Mouse (Mus musculus) lung, postnatal 0 days (tissue): ENCODE data around the gene Bfsp2. TPM values are rescaled to one million over a fixed set of nuclear protein-coding genes. Genes with fewer than 3 reads are reported as not detected.

ENCODE experiments used
- ATAC-seq: fragments of 200-750 bp; cut with Nextera tagmentation; 2 replicates; pipeline ENCODE4 v1.8.0; 2017; ENCODE audit warnings: moderate library complexity
- DNase-seq: peaks from one replicate; pipeline ENCODE4 v3.0.0-alpha.2; 2016; ENCODE audit warnings: low spot score
- H3K27ac ChIP-seq: fragments of 300-500 bp; sonication (generic); 2 replicates; pipeline ENCODE4 v1.5.1; 2014; ENCODE audit warnings: antibody characterized with exemption, mild to moderate bottlenecking, low read length, mixed read lengths
- H3K27me3 ChIP-seq: fragments of 300-500 bp; sonication (generic); replicated peaks from 2 replicates; pipeline ENCODE4 v1.6.1; 2014; ENCODE audit warnings: low read length, mixed read lengths; ENCODE audit not compliant: insufficient read depth
- H3K36me3 ChIP-seq: fragments of 300-500 bp; sonication (generic); 2 replicates; pipeline ENCODE4 v1.6.1; 2014; ENCODE audit warnings: low read length, mixed read lengths; ENCODE audit not compliant: insufficient read depth
- H3K4me1 ChIP-seq: fragments of 300-500 bp; sonication (generic); 2 replicates; pipeline ENCODE4 v1.6.1; 2014; ENCODE audit warnings: antibody characterized with exemption, low read depth, low read length, mixed read lengths; ENCODE audit not compliant: insufficient read depth
- H3K4me2 ChIP-seq: fragments of 300-500 bp; sonication (generic); replicated peaks from 2 replicates; pipeline ENCODE4 v1.6.1; 2014; ENCODE audit warnings: low read depth, mild to moderate bottlenecking, low read length, moderate library complexity, mixed read lengths
- H3K4me3 ChIP-seq: fragments of 300-500 bp; sonication (generic); 2 replicates; pipeline ENCODE4 v1.5.1; 2014; ENCODE audit warnings: low read depth, low read length
- H3K9ac ChIP-seq: fragments of 300-500 bp; sonication (generic); replicated peaks from 2 replicates; pipeline ENCODE4 v1.6.1; 2014; ENCODE audit warnings: low read depth, mild to moderate bottlenecking
- H3K9me3 ChIP-seq: fragments of 300-500 bp; sonication (generic); 2 replicates; pipeline ENCODE4 v1.6.1; 2016; ENCODE audit warnings: low read length, mixed read lengths
- CTCF ChIP-seq: IDR thresholded peaks from 2 replicates; pipeline ENCODE4 v1.5.1; 2016; ENCODE audit warnings: antibody characterized with exemption, mild to moderate bottlenecking
- EP300 ChIP-seq: IDR thresholded peaks from 2 replicates; pipeline ENCODE4 v1.6.1; 2016; ENCODE audit warnings: antibody characterized with exemption, mild to moderate bottlenecking, control low read depth
- WGBS: fragments of 180-500 bp; shearing (Covaris S2); extraction: QIAGEN DNeasy Blood & Tissue Kit; methylation state at CpG from one replicate; pipeline ENCODE4 v1.1.7; 2014; 5-methylcytosine and 5-hydroxymethylcytosine counted together
- polyA plus RNA-seq: library from polyadenylated mRNA; unstranded; fragments of >200 nt; fragmentation: Nextera tagmentation; extraction: Ambion mirVana; gene quantifications from 2 replicates; pipeline ENCODE4 v1.2.1, GENCODE M21; 2015

The Bfsp2 gene
- polyA plus RNA-seq, 1 experiment from 2014 or later = 0.30 TPM

DNA sequence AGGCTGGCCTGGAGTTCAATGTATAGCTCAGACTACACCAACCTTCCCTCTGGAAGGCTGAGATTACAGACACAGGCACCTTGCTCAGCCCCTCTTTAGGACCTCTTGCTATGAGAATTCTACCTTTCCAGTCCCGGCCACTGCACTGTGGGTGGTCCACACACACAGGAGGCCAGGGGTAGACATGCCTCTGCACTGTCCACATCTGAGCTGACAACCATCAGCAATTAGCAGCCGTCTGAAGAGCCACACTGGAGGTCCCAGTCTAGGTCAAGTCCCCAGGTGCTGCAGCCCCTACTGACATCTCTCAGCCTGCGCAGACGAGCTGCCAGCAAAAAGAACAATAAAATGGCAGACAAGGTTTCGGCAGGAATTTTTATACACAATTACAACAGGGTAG, 93.6 kb downstream of the Bfsp2 start:
- no peaks in the 10 kb centered on the region for H3K9me3 ChIP-seq
- H3K36me3 ChIP-seq = no peaks in the 10 kb centered on the region
- DNase-seq = no peak
- H3K9ac ChIP-seq = no peak overlapping the region
- H3K4me2 ChIP-seq = no peak overlapping the region
- TF ChIP-seq EP300 = no peak
- TF ChIP-seq CTCF = no peak
- H3K27ac ChIP-seq = no peak overlapping the region
- 44% methylated on average over 5 of the region's 5 CpGs for WGBS
- no peak for ATAC-seq
- no peak overlapping the region for H3K4me3 ChIP-seq
- no peaks in the 10 kb centered on the region for H3K27me3 ChIP-seq
- no peaks in the 10 kb centered on the region for H3K4me1 ChIP-seq

DNA sequence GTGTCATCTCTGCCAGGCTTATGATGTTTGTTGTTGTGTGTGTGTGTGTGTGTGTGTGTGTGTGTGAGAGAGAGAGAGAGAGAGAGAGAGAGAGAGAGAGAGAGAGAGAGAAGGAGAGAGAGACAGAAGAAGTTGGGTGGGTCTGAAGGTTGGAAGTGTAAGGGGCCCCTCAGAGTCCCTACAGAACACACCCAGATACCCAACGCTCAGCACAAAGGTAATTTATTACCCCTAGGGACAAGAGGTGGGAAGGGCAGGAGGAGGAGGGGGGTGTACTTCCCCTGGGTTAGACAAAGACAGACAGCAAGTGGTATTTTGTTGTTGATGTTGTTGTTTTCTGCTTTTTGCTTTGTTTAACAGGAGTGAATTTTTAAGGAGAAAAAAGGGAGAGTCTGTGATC, 94.6 kb downstream of the Bfsp2 start:
- 7% methylated on average over 1 of the region's 1 CpGs for WGBS
- DNase-seq (no peak), ATAC-seq (no peak)
- no peaks in the 10 kb centered on the region for H3K36me3 ChIP-seq
- no peak overlapping the region for H3K4me2 ChIP-seq
- H3K9me3 ChIP-seq = no peaks in the 10 kb centered on the region
- no peaks in the 10 kb centered on the region for H3K4me1 ChIP-seq
- no peak for TF ChIP-seq CTCF
- TF ChIP-seq EP300 = no peak
- H3K4me3 ChIP-seq = no peak overlapping the region
- no peak overlapping the region for H3K9ac ChIP-seq
- no peaks in the 10 kb centered on the region for H3K27me3 ChIP-seq
- H3K27ac ChIP-seq = no peak overlapping the region

DNA sequence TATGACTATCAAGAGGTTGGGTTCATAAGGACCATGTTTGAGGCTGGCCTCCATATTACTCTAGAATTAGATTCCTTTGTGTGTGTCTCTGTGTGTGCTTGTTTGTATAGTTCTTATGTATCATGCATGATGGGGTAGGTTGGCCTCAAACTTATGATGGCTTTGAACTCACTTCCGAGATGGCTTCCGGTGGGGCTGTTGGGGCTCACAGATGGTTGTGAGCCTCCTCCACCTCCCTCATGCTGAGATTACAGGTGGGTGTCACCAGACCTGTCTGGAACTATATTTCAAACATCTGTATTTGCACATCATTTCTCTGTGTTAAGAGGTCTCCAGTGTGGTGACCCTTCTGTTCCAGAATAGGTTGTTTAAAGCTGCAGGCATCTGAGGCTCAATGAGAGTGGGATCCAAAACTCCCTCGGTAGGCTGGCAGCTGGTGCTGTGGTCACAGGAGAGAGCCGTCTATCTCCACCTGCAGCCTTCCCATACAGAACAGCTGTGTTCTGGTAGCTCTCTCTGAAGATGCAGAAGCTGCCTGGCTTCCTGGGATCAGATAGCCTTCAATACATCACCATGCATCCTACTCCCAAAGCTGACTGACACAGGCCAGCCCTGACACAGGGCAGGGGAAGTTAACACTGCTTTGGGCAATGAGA, 96.0 kb downstream of the Bfsp2 start:
- Histone ChIP-seq H3K27me3 (no peaks in the 10 kb centered on the region), H3K4me1 (no peaks in the 10 kb centered on the region), H3K4me2 (no peak overlapping the region), H3K9me3 (no peaks in the 10 kb centered on the region), H3K27ac (no peak overlapping the region), H3K9ac (no peak overlapping the region), H3K36me3 (no peaks in the 10 kb centered on the region), H3K4me3 (no peak overlapping the region)
- ATAC-seq (no peak), DNase-seq (no peak)
- WGBS = 60% methylated on average over 4 of the region's 4 CpGs
- TF ChIP-seq EP300 (no peak), CTCF (no peak)

DNA sequence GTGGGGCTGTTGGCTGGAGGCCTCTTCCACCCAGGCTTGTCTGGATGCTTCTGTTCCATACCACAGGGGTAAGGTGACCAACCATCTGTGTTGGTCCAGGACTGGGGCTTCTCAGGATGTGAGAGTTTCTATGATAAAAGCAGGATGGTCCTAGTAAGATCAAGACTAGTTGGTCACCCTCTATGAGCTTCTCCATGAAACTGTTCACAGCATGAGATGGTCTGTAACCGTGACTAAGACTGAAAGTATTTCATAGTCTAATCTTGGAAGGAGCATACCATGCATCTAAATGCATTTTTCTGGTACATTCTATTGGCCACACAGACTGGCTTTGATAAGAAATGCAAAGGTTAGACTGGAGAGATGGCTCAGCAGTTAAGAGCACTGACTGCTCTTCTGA, 96.6 kb downstream of the Bfsp2 start:
- no peak for TF ChIP-seq CTCF
- Histone ChIP-seq H3K4me2 (no peak overlapping the region), H3K4me1 (no peaks in the 10 kb centered on the region), H3K9ac (no peak overlapping the region), H3K36me3 (no peaks in the 10 kb centered on the region), H3K27ac (no peak overlapping the region), H3K9me3 (no peaks in the 10 kb centered on the region), H3K27me3 (no peaks in the 10 kb centered on the region), H3K4me3 (no peak overlapping the region)
- DNase-seq (no peak), ATAC-seq (no peak)
- 97% methylated on average over 1 of the region's 1 CpGs for WGBS

DNA sequence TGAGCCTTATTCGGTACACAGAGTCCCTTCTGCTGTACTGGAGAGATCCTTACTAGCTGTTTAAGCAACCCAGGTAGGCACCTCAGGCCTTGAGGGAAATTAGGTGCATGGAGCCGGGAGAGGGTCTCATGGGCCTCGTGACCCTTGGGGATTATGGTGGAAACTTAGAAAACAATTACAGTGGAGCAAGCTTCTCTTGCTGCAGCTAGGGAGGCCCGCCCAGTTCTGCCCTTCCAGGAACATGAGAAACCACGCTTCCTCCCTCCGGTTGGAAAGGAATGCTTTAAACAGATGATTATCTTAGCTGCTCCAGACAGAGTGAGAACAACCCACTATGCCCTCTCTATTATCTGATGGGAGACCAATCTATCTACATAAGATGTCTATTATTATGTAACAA, 97.2 kb downstream of the Bfsp2 start:
- ATAC-seq = peak; percentile 43; the same call in 1 of the 2 replicates
- Histone ChIP-seq H3K4me2 (no peak overlapping the region), H3K9ac (no peak overlapping the region), H3K4me3 (no peak overlapping the region), H3K9me3 (no peaks in the 10 kb centered on the region), H3K36me3 (no peaks in the 10 kb centered on the region), H3K27ac (no peak overlapping the region), H3K27me3 (no peaks in the 10 kb centered on the region), H3K4me1 (no peaks in the 10 kb centered on the region)
- 39% methylated on average over 6 of the region's 6 CpGs for WGBS
- TF ChIP-seq CTCF (no peak), EP300 (peak; percentile 19; the same call in 1 of the 2 replicates)
- peak; percentile 35 for DNase-seq

DNA sequence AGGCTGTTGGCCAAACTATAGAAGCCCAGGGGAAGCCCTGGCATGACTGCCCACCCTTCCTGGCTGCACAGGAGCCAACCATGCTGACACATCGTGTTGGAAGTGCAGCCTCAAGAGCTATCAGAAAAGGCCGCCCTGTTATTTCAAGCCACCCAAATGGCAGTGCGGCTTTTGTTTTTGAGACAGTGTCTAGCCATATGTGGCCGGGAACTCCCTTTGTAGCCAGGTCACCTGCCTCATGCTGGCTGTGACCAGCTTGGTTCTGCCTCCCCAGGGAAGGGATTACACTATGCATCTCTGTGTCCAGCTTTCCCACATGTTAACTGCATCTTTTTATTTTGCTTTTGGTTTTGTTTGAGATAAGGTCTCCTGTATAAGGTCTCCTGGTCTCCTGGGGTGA, 99.7 kb downstream of the Bfsp2 start:
- ATAC-seq = no peak
- 89% methylated on average over 4 of the region's 4 CpGs for WGBS

DNA sequence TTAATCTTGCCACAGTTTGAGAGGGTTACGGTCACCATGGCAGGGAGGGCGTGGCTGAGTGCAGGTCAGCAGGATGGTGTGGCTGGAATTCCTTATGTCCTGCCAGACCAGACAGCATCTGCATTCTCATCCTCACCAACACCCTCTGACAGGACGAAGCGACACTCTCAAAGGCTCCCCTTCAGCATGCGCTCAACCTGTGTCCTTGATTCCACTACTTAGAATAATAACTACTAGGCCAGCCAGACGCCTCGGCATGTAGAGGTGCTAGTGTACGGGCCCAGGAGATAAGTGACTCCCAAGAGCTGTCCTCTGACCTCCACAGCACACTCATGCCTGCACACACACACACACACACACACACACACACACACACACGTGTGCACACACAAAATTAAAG, 101.0 kb downstream of the Bfsp2 start:
- Histone ChIP-seq H3K4me3 (no peak overlapping the region), H3K27me3 (no peaks in the 10 kb centered on the region), H3K9me3 (no peaks in the 10 kb centered on the region), H3K4me1 (no peaks in the 10 kb centered on the region), H3K9ac (no peak overlapping the region), H3K36me3 (no peaks in the 10 kb centered on the region), H3K27ac (no peak overlapping the region), H3K4me2 (no peak overlapping the region)
- TF ChIP-seq EP300 = no peak
- TF ChIP-seq CTCF = no peak
- WGBS = 54% methylated on average over 9 of the region's 9 CpGs
- DNase-seq (no peak), ATAC-seq (no peak)

More for the DNA sequence above, 99.7 kb downstream of the Bfsp2 start:
- Histone ChIP-seq H3K9me3 (no peaks in the 10 kb centered on the region), H3K4me2 (no peak overlapping the region), H3K36me3 (no peaks in the 10 kb centered on the region), H3K4me3 (no peak overlapping the region), H3K4me1 (no peaks in the 10 kb centered on the region), H3K9ac (no peak overlapping the region), H3K27me3 (no peaks in the 10 kb centered on the region), H3K27ac (no peak overlapping the region)
- no peak for DNase-seq
- no peak for TF ChIP-seq CTCF
